Mouse (Mus musculus) lung, embryonic 14.5 days (tissue): ENCODE data around the gene Tdrkh. TPM values are rescaled to one million over a fixed set of nuclear protein-coding genes. Genes with fewer than 3 reads are reported as not detected.

Experiments used
- ATAC-seq: fragments of 200-750 bp; cut with Nextera tagmentation; 2 replicates; pipeline ENCODE4 v1.8.0; 2017; ENCODE audit warnings: mild to moderate bottlenecking, moderate TSS enrichment, moderate library complexity; ENCODE audit not compliant: insufficient read depth
- DNase-seq: peaks from one replicate; pipeline ENCODE4 v3.0.0-alpha.2; 2015
- H3K27ac ChIP-seq: fragments of 300-500 bp; sonication (generic); 2 replicates; pipeline ENCODE4 v1.5.1; 2014; ENCODE audit warnings: low read depth, mild to moderate bottlenecking, moderate library complexity
- H3K27me3 ChIP-seq: fragments of 300-500 bp; sonication (generic); 2 replicates; pipeline ENCODE4 v1.6.1; 2014; ENCODE audit warnings: low read length, control low read depth; ENCODE audit not compliant: insufficient read depth
- H3K36me3 ChIP-seq: fragments of 300-500 bp; sonication (generic); 2 replicates; pipeline ENCODE4 v1.6.1; 2014; ENCODE audit warnings: control low read depth; ENCODE audit not compliant: insufficient read depth
- H3K4me1 ChIP-seq: fragments of 300-500 bp; sonication (generic); 2 replicates; pipeline ENCODE4 v1.6.1; 2014; ENCODE audit warnings: antibody characterized with exemption, control low read depth; ENCODE audit not compliant: insufficient read depth
- H3K4me2 ChIP-seq: fragments of 300-500 bp; sonication (generic); 2 replicates; pipeline ENCODE4 v1.6.1; 2014; ENCODE audit warnings: mild to moderate bottlenecking
- H3K4me3 ChIP-seq: fragments of 300-500 bp; sonication (generic); 2 replicates; pipeline ENCODE4 v1.5.1; 2014; ENCODE audit warnings: low read depth, low read length
- H3K9ac ChIP-seq: fragments of 300-500 bp; sonication (generic); 2 replicates; pipeline ENCODE4 v1.6.1; 2014
- H3K9me3 ChIP-seq: fragments of 300-500 bp; sonication (generic); 2 replicates; pipeline ENCODE4 v1.6.1; 2016; ENCODE audit warnings: low read depth, low read length, control low read depth
- CTCF ChIP-seq: IDR thresholded peaks from 2 replicates; pipeline ENCODE4 v1.5.1; 2016; ENCODE audit warnings: antibody characterized with exemption, low read depth
- WGBS: fragments of 180-500 bp; shearing (Covaris S2); extraction: QIAGEN DNeasy Blood & Tissue Kit; methylation state at CpG from one replicate; pipeline ENCODE4 v1.1.7; 2014; 5-methylcytosine and 5-hydroxymethylcytosine counted together
- polyA plus RNA-seq: library from polyadenylated mRNA; unstranded; fragments of >200 nt; fragmentation: Nextera tagmentation; extraction: Ambion mirVana; gene quantifications from 2 replicates; pipeline ENCODE4 v1.2.1, GENCODE M21; 2014

Gene Tdrkh
- polyA plus RNA-seq, 1 experiment from 2014 or later = 8.8 TPM

- H3K27me3 ChIP-seq = no peaks in the 10 kb centered on the region
- no peaks in the 10 kb centered on the region for H3K4me1 ChIP-seq
- no peaks in the 10 kb centered on the region for H3K36me3 ChIP-seq
- DNase-seq = peak; percentile 83
- no peak overlapping the region for H3K27ac ChIP-seq
- no peak overlapping the region for H3K9ac ChIP-seq
- ATAC-seq = peak; percentile 45
- no peak for TF ChIP-seq CTCF
- WGBS = 2% methylated on average over 11 of the region's 11 CpGs
- no peaks in the 10 kb centered on the region for H3K9me3 ChIP-seq
- peak overlapping the region; percentile 47 for H3K4me2 ChIP-seq
- H3K4me3 ChIP-seq = peak overlapping the region; percentile 15; the same call in 1 of the 2 replicates
Measured at GRCm38 (mm10) chr3:94371637-94372036, 41.4 kb upstream of the Tdrkh start.

GRCm38 (mm10) chr3:94372038-94372437 is 41.0 kb upstream of the Tdrkh start:
- no peak for TF ChIP-seq CTCF
- H3K4me3 ChIP-seq = peak overlapping the region; percentile 15; the same call in 1 of the 2 replicates
- ATAC-seq = no peak

GRCm38 (mm10) chr3:94372641-94373040 is 40.4 kb upstream of the Tdrkh start, which contains the start of gene Rorc:
Gene Rorc (plus strand): TSS chr3:94372794.
- peak within 1 kb of the TSS; percentile 23; the same call in 1 of the 2 replicates for H3K4me3 ChIP-seq
- no peaks in the 10 kb centered on the region for H3K4me1 ChIP-seq
- peak within 1 kb of the TSS; percentile 51 for H3K4me2 ChIP-seq
- no peaks in the 10 kb centered on the region for H3K9me3 ChIP-seq
- H3K27me3 ChIP-seq = no peaks in the 10 kb centered on the region
- peak within 1 kb of the TSS; percentile 62 for H3K27ac ChIP-seq
- TF ChIP-seq CTCF = no peak
- DNase-seq (no peak), ATAC-seq (no peak)
- H3K9ac ChIP-seq = no peak within 1 kb of the TSS
- WGBS = 13% methylated on average over 5 of the region's 5 CpGs
- H3K36me3 ChIP-seq = no peaks in the 10 kb centered on the region

More at GRCm38 (mm10) chr3:94372038-94372437, 41.0 kb upstream of the Tdrkh start:
- WGBS = 4% methylated on average over 3 of the region's 3 CpGs
- H3K9ac ChIP-seq = no peak overlapping the region
- no peaks in the 10 kb centered on the region for H3K27me3 ChIP-seq
- H3K9me3 ChIP-seq = no peaks in the 10 kb centered on the region
- no peak overlapping the region for H3K27ac ChIP-seq
- H3K36me3 ChIP-seq = no peaks in the 10 kb centered on the region
- DNase-seq = no peak
- peak overlapping the region; percentile 47 for H3K4me2 ChIP-seq
- no peaks in the 10 kb centered on the region for H3K4me1 ChIP-seq

GRCm38 (mm10) chr3:94373090-94373489 is 40.0 kb upstream of the Tdrkh start:
- Histone ChIP-seq H3K4me1 (no peaks in the 10 kb centered on the region), H3K27ac (peak overlapping the region; percentile 62), H3K27me3 (no peaks in the 10 kb centered on the region), H3K4me2 (peak overlapping the region; percentile 51), H3K36me3 (no peaks in the 10 kb centered on the region), H3K9ac (no peak overlapping the region), H3K9me3 (no peaks in the 10 kb centered on the region), H3K4me3 (peak overlapping the region; percentile 23; the same call in 1 of the 2 replicates)
- DNase-seq = peak; percentile 38
- ATAC-seq = peak; percentile 59
- TF ChIP-seq CTCF = no peak
- WGBS = 2% methylated on average over 10 of the region's 10 CpGs

GRCm38 (mm10) chr3:94373597-94374011 is 39.5 kb upstream of the Tdrkh start:
- Histone ChIP-seq H3K4me2 (peak overlapping the region; percentile 51), H3K4me1 (no peaks in the 10 kb centered on the region), H3K9ac (no peak overlapping the region), H3K27ac (peak overlapping the region; percentile 62), H3K36me3 (no peaks in the 10 kb centered on the region), H3K9me3 (no peaks in the 10 kb centered on the region), H3K27me3 (no peaks in the 10 kb centered on the region), H3K4me3 (peak overlapping the region; percentile 23; the same call in 1 of the 2 replicates)
- peak; percentile 55 for DNase-seq
- ATAC-seq = peak; percentile 55
- WGBS = 1% methylated on average over 5 of the region's 5 CpGs
- no peak for TF ChIP-seq CTCF

GRCm38 (mm10) chr3:94374636-94375035 is 38.4 kb upstream of the Tdrkh start:
- no peaks in the 10 kb centered on the region for H3K4me1 ChIP-seq
- TF ChIP-seq CTCF = no peak
- H3K27me3 ChIP-seq = no peaks in the 10 kb centered on the region
- DNase-seq (no peak), ATAC-seq (no peak)
- H3K4me2 ChIP-seq = no peak overlapping the region
- no peaks in the 10 kb centered on the region for H3K36me3 ChIP-seq
- H3K9ac ChIP-seq = no peak overlapping the region
- H3K4me3 ChIP-seq = no peak overlapping the region
- no peaks in the 10 kb centered on the region for H3K9me3 ChIP-seq
- H3K27ac ChIP-seq = no peak overlapping the region

GRCm38 (mm10) chr3:94375146-94375545 is 37.9 kb upstream of the Tdrkh start:
- H3K9me3 ChIP-seq = no peaks in the 10 kb centered on the region

More at GRCm38 (mm10) chr3:94375146-94375545, 37.9 kb upstream of the Tdrkh start:
- Histone ChIP-seq H3K36me3 (no peaks in the 10 kb centered on the region), H3K27ac (no peak overlapping the region), H3K9ac (no peak overlapping the region), H3K4me3 (no peak overlapping the region), H3K4me2 (no peak overlapping the region), H3K27me3 (no peaks in the 10 kb centered on the region), H3K4me1 (no peaks in the 10 kb centered on the region)
- ATAC-seq = no peak
- 63% methylated on average over 2 of the region's 2 CpGs for WGBS
- TF ChIP-seq CTCF = no peak
- no peak for DNase-seq
